In genomic region chr2:130261914-130262313, GRCm38 (mm10) we compare ENCODE assay signal across 25 mouse cellular contexts. TPM values are rescaled to one million over a fixed set of nuclear protein-coding genes. Genes with fewer than 3 reads are reported as not detected.
"Had no signal": no experiment of that assay in that cellular context is flagged by ENCODE, and none has a peak within 500 bp of the region (broad histone marks: within the 10 kb centered on the region; RNA-seq: fewer than 3 reads in every experiment).

No protein-coding gene starts in this region.

- H3K9me3 ChIP-seq: heart, embryonic 10.5 days; heart, embryonic 12.5 days; hindbrain, embryonic 10.5 days; hindbrain, embryonic 12.5 days; intestine, embryonic 15.5 days; kidney, embryonic 15.5 days; limb, embryonic 13.5 days; limb, embryonic 15.5 days had no signal

- H3K4me1 ChIP-seq: hindbrain, embryonic 10.5 days; hindbrain, embryonic 12.5 days; intestine, embryonic 15.5 days; kidney, embryonic 15.5 days; limb, embryonic 13.5 days; limb, embryonic 15.5 days had no signal

- H3K27me3 ChIP-seq: hindbrain, embryonic 12.5 days; intestine, embryonic 15.5 days; kidney, embryonic 15.5 days; limb, embryonic 13.5 days; limb, embryonic 15.5 days had no signal

- H3K27ac ChIP-seq: heart, embryonic 10.5 days; hindbrain, embryonic 10.5 days; hindbrain, embryonic 12.5 days; hindbrain, embryonic 14.5 days; intestine, embryonic 15.5 days; kidney, embryonic 15.5 days; kidney, postnatal 0 days; limb, embryonic 13.5 days; limb, embryonic 15.5 days had no signal

- H3K36me3 ChIP-seq: heart, embryonic 10.5 days; heart, embryonic 12.5 days; hindbrain, embryonic 10.5 days; hindbrain, embryonic 12.5 days; intestine, embryonic 15.5 days; kidney, embryonic 15.5 days; limb, embryonic 13.5 days; limb, embryonic 15.5 days had no signal

- H3K4me2 ChIP-seq: heart, embryonic 12.5 days; hindbrain, embryonic 12.5 days; hindbrain, embryonic 14.5 days; intestine, embryonic 15.5 days; kidney, embryonic 15.5 days; limb, embryonic 13.5 days; limb, embryonic 15.5 days had no signal

- DNase-seq: gastrocnemius, postnatal 10 days; gastrocnemius, postnatal 25 days; heart, adult 18-20 months; heart, postnatal 10 days; heart, postnatal 4 days; kidney, adult 18-20 months; kidney, adult 8-10 months; kidney, postnatal 14 days; kidney, postnatal 36 days; layer of hippocampus, adult 9-11 months; layer of hippocampus, postnatal 36 days; left cerebral cortex, postnatal 4 days had no signal

- H3K9ac ChIP-seq: heart, embryonic 12.5 days; hindbrain, embryonic 12.5 days; hindbrain, embryonic 14.5 days; intestine, embryonic 15.5 days; kidney, embryonic 15.5 days; limb, embryonic 13.5 days; limb, embryonic 15.5 days had no signal

- H3K4me3 ChIP-seq: heart, embryonic 10.5 days; heart, embryonic 12.5 days; hindbrain, embryonic 10.5 days; hindbrain, embryonic 12.5 days; intestine, embryonic 15.5 days; kidney, embryonic 15.5 days; limb, embryonic 13.5 days; limb, embryonic 15.5 days had no signal

- ATAC-seq: hindbrain, embryonic 16.5 days; inflammation-experienced regulatory T-cells, adult 6 months; intestine, postnatal 0 days had no signal

RNA-seq across cellular contexts. Expression of gene Ebf4, which starts 33.1 kb away (rescaled TPM):
- polyA plus RNA-seq: inflammation-experienced regulatory T-cells, adult 6 months had no signal
